Mouse (Mus musculus): ENCODE data around the gene Fbxo28.

Gene Fbxo28

GRCm38 (mm10) chr1:182340821-182341781, at the start of gene Fbxo28:
Gene Fbxo28, minus strand, starts transcription at chr1:182341629.
- DNase-seq (ENCODE audit: low read depth, low spot score): peak; percentile 90

GRCm38 (mm10) chr1:182388729-182389128, 47.3 kb upstream of the Fbxo28 start:
- DNase-seq (ENCODE audit: low read depth, low spot score): no peak

- DNase-seq (ENCODE audit: low read depth, low spot score): no peak
Observed at GRCm38 (mm10) chr1:182386449-182386848, 45.0 kb upstream of the Fbxo28 start.

- peak; percentile 81 for DNase-seq (ENCODE audit: low read depth, low spot score)
Observed at GRCm38 (mm10) chr1:182383096-182383495, 41.7 kb upstream of the Fbxo28 start.

GRCm38 (mm10) chr1:182381327-182381726, 39.9 kb upstream of the Fbxo28 start:
- no peak for DNase-seq (ENCODE audit: low read depth, low spot score)

- DNase-seq (ENCODE audit: low read depth, low spot score): no peak
Observed at GRCm38 (mm10) chr1:182380683-182381082, 39.3 kb upstream of the Fbxo28 start.

- no peak for DNase-seq (ENCODE audit: low read depth, low spot score)
Observed at GRCm38 (mm10) chr1:182378876-182379275, 37.4 kb upstream of the Fbxo28 start.

- DNase-seq (ENCODE audit: low read depth, low spot score): no peak
Observed at GRCm38 (mm10) chr1:182378205-182378835, 36.9 kb upstream of the Fbxo28 start.

GRCm38 (mm10) chr1:182377519-182377918, 36.1 kb upstream of the Fbxo28 start:
- no peak for DNase-seq (ENCODE audit: low read depth, low spot score)

- DNase-seq (ENCODE audit: low read depth, low spot score): no peak
Observed at GRCm38 (mm10) chr1:182376826-182377225, 35.4 kb upstream of the Fbxo28 start.

GRCm38 (mm10) chr1:182376221-182376620, 34.8 kb upstream of the Fbxo28 start:
- peak; percentile 59 for DNase-seq (ENCODE audit: low read depth, low spot score)

- DNase-seq (ENCODE audit: low read depth, low spot score): no peak
Observed at GRCm38 (mm10) chr1:182371891-182372290, 30.5 kb upstream of the Fbxo28 start.

- DNase-seq (ENCODE audit: low read depth, low spot score): no peak
Observed at GRCm38 (mm10) chr1:182369435-182369834, 28.0 kb upstream of the Fbxo28 start.

- no peak for DNase-seq (ENCODE audit: low read depth, low spot score)
Observed at GRCm38 (mm10) chr1:182368782-182369181, 27.4 kb upstream of the Fbxo28 start.

GRCm38 (mm10) chr1:182368309-182368708, 26.9 kb upstream of the Fbxo28 start:
- no peak for DNase-seq (ENCODE audit: low read depth, low spot score)

- DNase-seq (ENCODE audit: low read depth, low spot score): peak; percentile 46
Observed at GRCm38 (mm10) chr1:182363683-182364404, 22.4 kb upstream of the Fbxo28 start.

- DNase-seq (ENCODE audit: low read depth, low spot score): peak; percentile 54
Observed at GRCm38 (mm10) chr1:182362703-182363102, 21.3 kb upstream of the Fbxo28 start.

- peak; percentile 82 for DNase-seq (ENCODE audit: low read depth, low spot score)
Observed at GRCm38 (mm10) chr1:182358133-182358532, 16.7 kb upstream of the Fbxo28 start.

GRCm38 (mm10) chr1:182354504-182355147, 13.2 kb upstream of the Fbxo28 start:
- DNase-seq (ENCODE audit: low read depth, low spot score): no peak

- DNase-seq (ENCODE audit: low read depth, low spot score): no peak
Observed at GRCm38 (mm10) chr1:182349557-182349956, 8.1 kb upstream of the Fbxo28 start.

- DNase-seq (ENCODE audit: low read depth, low spot score): no peak
Observed at GRCm38 (mm10) chr1:182346491-182346890, 5.1 kb upstream of the Fbxo28 start.
